Mouse (Mus musculus) CH12.LX (cell line): ENCODE data around the gene Tnk1. TPM values are rescaled to one million over a fixed set of nuclear protein-coding genes. Genes with fewer than 3 reads are reported as not detected.

Source experiments
- DNase-seq: peaks from one replicate; pipeline ENCODE4 v3.0.0-alpha.2; 2013; ENCODE audit errors: extremely low read depth
- H3K27ac ChIP-seq: 2 replicates; pipeline ENCODE4 v1.5.1; 2012; ENCODE audit warnings: low read depth, mild to moderate bottlenecking, control low read depth, moderate library complexity; ENCODE audit not compliant: insufficient read depth
- H3K27me3 ChIP-seq: replicated peaks from 2 replicates; pipeline ENCODE3; 2012; ENCODE audit warnings: inconsistent platforms
- H3K36me3 ChIP-seq, 2 experiments: replicated peaks in 1 of 2; 2 replicates each; pipeline versions ENCODE3 to v1.6.1; 2012; ENCODE audit warnings: inconsistent platforms in 1 of 2, low read length in 1 of 2, mild to moderate bottlenecking in 1 of 2, mixed read lengths in 1 of 2, moderate library complexity in 1 of 2; ENCODE audit not compliant: control insufficient read depth in 1 of 2, insufficient read depth in 1 of 2
- H3K4me1 ChIP-seq, 2 experiments: 2 replicates each; pipeline ENCODE4 v1.6.1; 2012; ENCODE audit warnings: inconsistent platforms in 1 of 2, moderate library complexity in 1 of 2; ENCODE audit not compliant: insufficient read depth in 2 of 2, control insufficient read depth in 1 of 2
- H3K4me2 ChIP-seq: 2 replicates; pipeline ENCODE4 v1.6.1; 2012; ENCODE audit warnings: low read depth, mild to moderate bottlenecking, control low read depth; ENCODE audit not compliant: poor library complexity, insufficient read depth, severe bottlenecking
- H3K4me3 ChIP-seq, 3 experiments: fragments of 150-350 bp in 1 of 3; sonication (generic) in 1 of 3; replicated peaks in 1 of 3; 2 replicates each; pipeline versions ENCODE3 to v1.5.1; 2011 to 2012; ENCODE audit warnings: low read depth in 2 of 3, low read length in 2 of 3, mild to moderate bottlenecking in 2 of 3, moderate library complexity in 2 of 3, control low read depth in 1 of 3, improper control_type of control experiment in 1 of 3, inconsistent platforms in 1 of 3, mixed read lengths in 1 of 3; ENCODE audit not compliant: poor library complexity in 1 of 3
- H3K79me2 ChIP-seq: replicated peaks from 2 replicates; pipeline ENCODE4 v1.6.1; 2012; ENCODE audit warnings: mild to moderate bottlenecking, moderate library complexity; ENCODE audit not compliant: control insufficient read depth, poor library complexity, insufficient read depth, severe bottlenecking; ENCODE audit errors: extremely low read depth
- H3K9ac ChIP-seq: 2 replicates; pipeline ENCODE4 v1.6.1; 2012; ENCODE audit warnings: low read depth, mild to moderate bottlenecking, control low read depth, moderate library complexity; ENCODE audit not compliant: insufficient read depth
- H3K9me3 ChIP-seq: replicated peaks from 2 replicates; pipeline ENCODE3; 2012; ENCODE audit warnings: low read length, inconsistent platforms, mixed read lengths
- CHD2 ChIP-seq: IDR thresholded peaks from 2 replicates; pipeline ENCODE4 v1.6.1; 2011; ENCODE audit warnings: low read length, improper control_type of control experiment
- E2F4 ChIP-seq: IDR thresholded peaks from 2 replicates; pipeline ENCODE4 v1.6.1; 2011; ENCODE audit warnings: low read depth, low read length, improper control_type of control experiment; ENCODE audit not compliant: insufficient replicate concordance
- ELF1 ChIP-seq: IDR thresholded peaks from 2 replicates; pipeline ENCODE4 v1.6.1; 2014; ENCODE audit warnings: low read depth, mild to moderate bottlenecking, inconsistent platforms, low read length, improper control_type of control experiment
- ETS1 ChIP-seq: conservative IDR thresholded peaks from 2 replicates; pipeline ENCODE4 v1.6.1; 2012; ENCODE audit warnings: low read depth, mild to moderate bottlenecking, inconsistent platforms, low read length, improper control_type of control experiment, moderate library complexity
- HCFC1 ChIP-seq: IDR thresholded peaks from 2 replicates; pipeline ENCODE4 v1.6.1; 2012; ENCODE audit warnings: low read depth, mild to moderate bottlenecking, inconsistent platforms, low read length, improper control_type of control experiment
- JUND ChIP-seq: conservative IDR thresholded peaks from 2 replicates; pipeline ENCODE4 v1.6.1; 2011; ENCODE audit warnings: low read depth, low read length, improper control_type of control experiment
- KAT2A ChIP-seq: IDR thresholded peaks from 2 replicates; pipeline ENCODE4 v1.6.1; 2012; ENCODE audit warnings: low read length, improper control_type of control experiment, inconsistent platforms; ENCODE audit not compliant: insufficient replicate concordance
- MAX ChIP-seq: IDR thresholded peaks from 2 replicates; pipeline ENCODE4 v1.6.1; 2011; ENCODE audit warnings: low read length, improper control_type of control experiment
- MYC ChIP-seq: IDR thresholded peaks from 2 replicates; pipeline ENCODE4 v1.6.1; 2011; ENCODE audit warnings: low read depth, mild to moderate bottlenecking, improper control_type of control experiment, low read length
- NELFE ChIP-seq: IDR thresholded peaks from 2 replicates; pipeline ENCODE4 v1.6.1; 2011; ENCODE audit warnings: low read depth, low read length, improper control_type of control experiment
- NRF1 ChIP-seq: IDR thresholded peaks from 2 replicates; pipeline ENCODE4 v1.6.1; 2014; ENCODE audit warnings: low read depth, mild to moderate bottlenecking, inconsistent platforms, low read length, improper control_type of control experiment, moderate library complexity
- PAX5 ChIP-seq: IDR thresholded peaks from 2 replicates; pipeline ENCODE4 v1.6.1; 2012; ENCODE audit warnings: low read length, inconsistent platforms, mixed read lengths
- RCOR1 ChIP-seq: conservative IDR thresholded peaks from 2 replicates; pipeline ENCODE4 v1.6.1; 2012; ENCODE audit warnings: low read depth, mild to moderate bottlenecking, inconsistent platforms, low read length, improper control_type of control experiment
- TCF12 ChIP-seq: IDR thresholded peaks from 2 replicates; pipeline ENCODE4 v1.6.1; 2014; ENCODE audit warnings: low read depth, mild to moderate bottlenecking, inconsistent platforms, low read length, improper control_type of control experiment
- UBTF ChIP-seq: IDR thresholded peaks from 2 replicates; pipeline ENCODE4 v1.6.1; 2012; ENCODE audit warnings: low read depth, mild to moderate bottlenecking, inconsistent platforms, low read length, improper control_type of control experiment, moderate library complexity
- ZC3H11A ChIP-seq: IDR thresholded peaks from 2 replicates; pipeline ENCODE4 v1.6.1; 2012; ENCODE audit warnings: low read depth, mild to moderate bottlenecking, inconsistent platforms, low read length, improper control_type of control experiment
- ZNF384 ChIP-seq: IDR thresholded peaks from 2 replicates; pipeline ENCODE4 v1.6.1; 2012; ENCODE audit warnings: low read depth, low read length, improper control_type of control experiment, inconsistent platforms
- dilution Hi-C: fragments of 300-500 bp; cut with MboI; formaldehyde crosslinking; loops from 2 replicates; pipeline ENCODE4 v1.14.3; 2020; ENCODE audit warnings: low sequenced_read_pairs; ENCODE audit not compliant: extremely low pct_unique_long_range_greater_than_20kb, extremely low pct_ligation_motif_present
- in situ Hi-C: fragments of 300-500 bp; cut with MboI; formaldehyde crosslinking; loops from 3 replicates; pipeline ENCODE4 v1.14.3; 2019; ENCODE audit warnings: low sequenced_read_pairs, low pct_ligation_motif_present, low pct_unique_long_range_greater_than_20kb, mixed read lengths
- polyA plus RNA-seq: library from polyadenylated mRNA; unstranded; fragments of >175 nt; gene quantifications from 2 replicates; pipeline ENCODE4 v1.2.1, GENCODE M21; 2012; ENCODE audit warnings: low read depth; ENCODE audit not compliant: insufficient read length
- total RNA-seq, 2 experiments: library from RNA; depleted of rRNA; stranded (reverse); fragments of 300-350 nt in 1 of 2; fragments of >200 nt in 1 of 2; gene quantifications; 2 replicates each; pipeline ENCODE4 v1.2.3; 2012 to 2014

Gene Tnk1
- total and polyA plus RNA-seq, 3 experiments = 0.13 to 0.30 TPM; not detected in 1

DNA sequence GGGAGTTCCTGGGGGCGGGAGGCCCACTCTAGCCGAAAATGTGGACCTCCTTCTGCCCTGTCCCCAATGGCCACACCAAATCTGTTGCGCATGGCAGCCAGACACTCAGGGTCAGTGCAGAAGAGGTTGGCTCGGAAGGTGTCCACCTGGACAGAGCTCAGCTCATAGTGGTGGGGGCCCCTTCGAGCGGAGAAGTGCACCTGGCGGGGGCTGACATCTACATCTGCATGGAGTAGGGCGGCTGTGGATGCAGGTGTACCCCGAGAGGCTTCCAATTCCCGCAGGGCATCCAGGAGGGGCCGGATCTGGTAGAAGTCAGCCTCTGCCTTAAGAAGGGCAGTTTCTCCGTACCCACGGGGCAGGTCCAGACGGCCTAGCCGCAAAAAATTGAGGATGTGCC, 21.2 kb upstream of the Tnk1 start:
- TF ChIP-seq ELF1 (no peak), MAX (no peak), UBTF (no peak), HCFC1 (no peak), PAX5 (no peak), ZC3H11A (no peak), ZNF384 (no peak), TCF12 (no peak), MYC (no peak), E2F4 (no peak)
- H3K27me3 ChIP-seq = no peaks in the 10 kb centered on the region
- dilution Hi-C loops = no loop called here
- no peak for DNase-seq
- peak overlapping the region; percentile 41 for H3K4me2 ChIP-seq
- no peak overlapping the region; the same call in 1 of the 2 replicates for H3K9ac ChIP-seq
- in situ Hi-C loops = loop anchor here (5.0 kb wide), 3 partner anchors 38 to 197 kb away; partner anchors contain the start of genes Fgf11 and Senp3
- H3K79me2 ChIP-seq = no peaks in the 10 kb centered on the region
- peaks cover 21 to 66% of the 10 kb centered on the region in 2 experiments for H3K4me1 ChIP-seq
- H3K36me3 ChIP-seq = peaks cover 10 to 47% of the 10 kb centered on the region in 2 experiments
- H3K27ac ChIP-seq = no peak overlapping the region
- H3K4me3 ChIP-seq = peak overlapping the region in 1 of 3 experiments; percentile 74
- H3K9me3 ChIP-seq = peaks cover 10% of the 10 kb centered on the region

DNA sequence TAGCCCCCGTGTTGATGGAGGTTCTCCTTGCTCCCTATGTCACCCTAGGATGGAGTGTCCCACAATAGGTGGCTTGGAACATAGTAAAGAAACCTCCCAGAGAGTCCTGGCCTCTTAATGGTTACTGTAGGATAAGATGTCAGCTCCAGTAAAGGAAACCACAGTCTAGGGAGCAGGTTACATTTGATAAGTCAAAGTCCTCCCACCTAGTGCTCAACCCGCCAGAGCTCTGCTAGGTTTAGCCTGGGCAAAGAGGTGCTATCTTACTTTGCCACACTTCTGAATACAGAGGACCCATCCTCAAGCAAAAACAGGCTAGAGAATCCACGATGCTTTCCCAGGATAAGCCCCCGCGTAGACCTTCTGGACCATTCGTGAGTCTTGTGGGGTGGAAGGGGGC, 20.4 kb upstream of the Tnk1 start:
- Histone ChIP-seq H3K9me3 (peaks cover 8% of the 10 kb centered on the region), H3K27ac (no peak overlapping the region), H3K9ac (no peak overlapping the region), H3K4me3 (no peak overlapping the region), H3K27me3 (no peaks in the 10 kb centered on the region), H3K4me2 (no peak overlapping the region), H3K4me1 (peaks cover 21 to 66% of the 10 kb centered on the region in 2 experiments), H3K79me2 (no peaks in the 10 kb centered on the region), H3K36me3 (peaks cover 4 to 39% of the 10 kb centered on the region in 2 experiments)
- TF ChIP-seq NELFE = no peak
- TF ChIP-seq E2F4 = no peak
- TF ChIP-seq ETS1 = no peak
- no peak for TF ChIP-seq CHD2
- in situ Hi-C loops (loop anchor here (5.0 kb wide), 2 partner anchors 77 to 197 kb away; partner anchors contain the start of genes Fgf11 and Senp3), dilution Hi-C loops (no loop called here)
- no peak for DNase-seq

DNA sequence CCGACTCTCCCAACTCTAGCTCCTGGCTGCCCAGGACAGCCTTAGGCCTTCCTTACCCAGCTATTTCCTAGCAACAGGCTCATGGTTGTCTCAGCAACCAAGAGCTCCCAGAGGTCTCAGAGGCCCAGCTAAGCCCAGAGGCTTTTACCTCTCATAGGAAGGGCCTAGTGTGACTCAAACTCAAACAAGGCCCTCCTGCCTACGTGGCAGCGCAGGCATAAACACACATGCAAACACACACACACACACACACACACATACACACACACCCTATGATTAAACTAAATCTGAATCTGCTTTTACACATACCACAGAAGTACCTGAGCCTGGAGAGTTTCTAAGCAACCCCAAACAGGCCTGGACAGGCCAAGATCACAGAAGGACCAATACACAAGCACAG, 19.9 kb upstream of the Tnk1 start:
- no peak overlapping the region for H3K27ac ChIP-seq
- dilution Hi-C loops = no loop called here
- H3K4me3 ChIP-seq = no peak overlapping the region

More for the DNA sequence above, 19.9 kb upstream of the Tnk1 start:
- no peak for DNase-seq
- Histone ChIP-seq H3K79me2 (no peaks in the 10 kb centered on the region), H3K9ac (no peak overlapping the region), H3K9me3 (peaks cover 4% of the 10 kb centered on the region), H3K27me3 (no peaks in the 10 kb centered on the region), H3K36me3 (peaks cover under 1 to 34% of the 10 kb centered on the region in 2 experiments), H3K4me1 (peaks cover 21 to 66% of the 10 kb centered on the region in 2 experiments), H3K4me2 (no peak overlapping the region)
- in situ Hi-C loops = loop anchor here (5.0 kb wide), 2 partner anchors 76 to 196 kb away; partner anchors contain the start of genes Fgf11 and Senp3
- TF ChIP-seq JUND (no peak), KAT2A (no peak), NRF1 (no peak), UBTF (no peak), RCOR1 (no peak)
